Mouse (Mus musculus) kidney, postnatal 4 days (tissue): ENCODE measurements around the gene Olfr791.

ENCODE experiments used
- DNase-seq, 2 experiments: peaks; one replicate each; pipeline ENCODE4 v3.0.0; 2021; ENCODE audit warnings: mixed read lengths in 2 of 2

Gene Olfr791

GRCm38 (mm10) chr10:129521492-129521891, at the start of gene Olfr791:
Olfr791 (plus strand) TSS chr10:129521792.
- DNase-seq = no peak

GRCm38 (mm10) chr10:129473256-129473655, 48.3 kb upstream of the Olfr791 start:
- no peak for DNase-seq

GRCm38 (mm10) chr10:129473723-129474122, 47.9 kb upstream of the Olfr791 start:
- DNase-seq = no peak

GRCm38 (mm10) chr10:129484452-129484851, 37.1 kb upstream of the Olfr791 start, which contains the start of gene Olfr789:
Olfr789 (plus strand) TSS chr10:129484752.
- DNase-seq = no peak

- DNase-seq = no peak
Observed at GRCm38 (mm10) chr10:129490101-129490500, 31.5 kb upstream of the Olfr791 start.

GRCm38 (mm10) chr10:129498192-129498591, 23.4 kb upstream of the Olfr791 start, which contains the start of gene Olfr790:
Olfr790 (plus strand) TSS chr10:129498492.
- no peak for DNase-seq

- no peak for DNase-seq
Observed at GRCm38 (mm10) chr10:129538862-129539261, 17.3 kb downstream of the Olfr791 start, which contains the start of gene Olfr792. Olfr792 (plus strand) TSS chr10:129539162.

- peak; percentile 3 to 10 for DNase-seq
Observed at GRCm38 (mm10) chr10:129549354-129549753, 27.8 kb downstream of the Olfr791 start.

- DNase-seq = no peak
Observed at GRCm38 (mm10) chr10:129567355-129567754, 45.8 kb downstream of the Olfr791 start, which contains the start of gene Olfr794. Olfr794 (plus strand) TSS chr10:129567655.

- DNase-seq = no peak
Observed at GRCm38 (mm10) chr10:129577066-129577465, 55.5 kb downstream of the Olfr791 start.
